21 mouse cellular contexts compared by ENCODE assay signal in genomic region chr6:37936498-37936897, GRCm38 (mm10).
A peak's percentile ranks its signal among the peaks of the same experiment; 100 is the strongest.
DNase-seq lines count a peak whose midpoint lies in the region; ATAC-seq lines count a peak whose summit lies in the region.
"Had no signal": no experiment of that assay in that cellular context is flagged by ENCODE, and none has a peak within 500 bp of the region (broad histone marks: within the 10 kb centered on the region; RNA-seq: fewer than 3 reads in every experiment).

No protein-coding gene starts in this region.

- no peak overlapping the region for H3K4me2 ChIP-seq in neural tube, embryonic 15.5 days
- H3K4me2 ChIP-seq in forebrain, embryonic 14.5 days (ENCODE audit: low read length): no peak overlapping the region
- H3K4me2 ChIP-seq in neural tube, embryonic 12.5 days (replicated peaks): no peak overlapping the region
- H3K4me2 ChIP-seq: embryonic facial prominence, embryonic 12.5 days; heart, embryonic 12.5 days; intestine, embryonic 15.5 days; liver, embryonic 11.5 days had no signal

- peak; percentile 14 for DNase-seq in neural tube, embryonic 10.5 days (ENCODE audit: extremely low spot score, low spot score)
- peak; percentile 14 for DNase-seq in forebrain, embryonic 14.5 days (ENCODE audit: low spot score)
- no peak for DNase-seq in thymus, postnatal 10 days (ENCODE audit: low spot score in 2 of 2)
- DNase-seq in cerebellum, postnatal 25 days: no peak
- no peak for DNase-seq in B cell, adult 2 months
- DNase-seq: cerebellum, postnatal 10 days; heart, postnatal 36 days; lung, adult 2 months; lung, postnatal 4 days; retina, postnatal 1 day; right cerebral cortex, postnatal 4 days; thymus, postnatal 4 days had no signal

- ATAC-seq in neural tube, embryonic 15.5 days (ENCODE audit: low FRiP score): no peak
- peak; percentile 26; the same call in 1 of the 2 replicates for ATAC-seq in forebrain, embryonic 14.5 days
- ATAC-seq in neural tube, embryonic 12.5 days (ENCODE audit: low FRiP score, low read depth): peak; percentile 17; the same call in 1 of the 2 replicates
- ATAC-seq: CD4-positive, CD25-positive, alpha-beta regulatory T cell, adult 4 months; intestine, embryonic 15.5 days had no signal

- no peaks in the 10 kb centered on the region for H3K27me3 ChIP-seq in neural tube, embryonic 15.5 days (replicated peaks)
- H3K27me3 ChIP-seq in forebrain, embryonic 14.5 days (replicated peaks; ENCODE audit: control insufficient read depth, insufficient read depth, low read length): no peaks in the 10 kb centered on the region
- H3K27me3 ChIP-seq in neural tube, embryonic 12.5 days (replicated peaks): no peaks in the 10 kb centered on the region
- H3K27me3 ChIP-seq: embryonic facial prominence, embryonic 12.5 days; heart, embryonic 12.5 days; intestine, embryonic 15.5 days had no signal

- no peaks in the 10 kb centered on the region for H3K4me1 ChIP-seq in neural tube, embryonic 15.5 days
- peaks cover 3% of the 10 kb centered on the region; the same call in 1 of the 2 replicates for H3K4me1 ChIP-seq in brown adipose tissue, adult 24 weeks (ENCODE audit: control insufficient read depth, insufficient read depth, insufficient read length, low read length)
- H3K4me1 ChIP-seq in forebrain, embryonic 14.5 days (ENCODE audit: control insufficient read depth, insufficient read depth, low read length): peaks cover 7% of the 10 kb centered on the region; the same call in 1 of the 2 replicates
- peaks cover 9% of the 10 kb centered on the region; the same call in 1 of the 2 replicates for H3K4me1 ChIP-seq in neural tube, embryonic 12.5 days
- H3K4me1 ChIP-seq: embryonic facial prominence, embryonic 12.5 days; intestine, embryonic 15.5 days; limb, embryonic 10.5 days had no signal

- H3K4me3 ChIP-seq in neural tube, embryonic 15.5 days (replicated peaks): no peak overlapping the region
- H3K4me3 ChIP-seq in brown adipose tissue, adult 24 weeks (ENCODE audit: insufficient read depth, low read depth, low read length): no peak overlapping the region
- no peak overlapping the region for H3K4me3 ChIP-seq in forebrain, embryonic 14.5 days (ENCODE audit: low read depth, low read length)
- H3K4me3 ChIP-seq in neural tube, embryonic 12.5 days: no peak overlapping the region
- H3K4me3 ChIP-seq: embryonic facial prominence, embryonic 12.5 days; heart, embryonic 12.5 days; intestine, embryonic 15.5 days; limb, embryonic 10.5 days had no signal

- H3K9ac ChIP-seq in neural tube, embryonic 15.5 days (replicated peaks): no peak overlapping the region
- H3K9ac ChIP-seq in forebrain, embryonic 14.5 days (ENCODE audit: low read length): no peak overlapping the region; the same call in 1 of the 2 replicates
- H3K9ac ChIP-seq in neural tube, embryonic 12.5 days: no peak overlapping the region
- H3K9ac ChIP-seq: embryonic facial prominence, embryonic 12.5 days; heart, embryonic 12.5 days; intestine, embryonic 15.5 days had no signal

- no peak overlapping the region for H3K27ac ChIP-seq in neural tube, embryonic 15.5 days (replicated peaks)
- H3K27ac ChIP-seq in brown adipose tissue, adult 24 weeks (replicated peaks; ENCODE audit: low read depth, low read length): peak overlapping the region; percentile 16
- no peak overlapping the region for H3K27ac ChIP-seq in forebrain, embryonic 14.5 days (ENCODE audit: low read depth, low read length)
- no peak overlapping the region for H3K27ac ChIP-seq in neural tube, embryonic 12.5 days
- H3K27ac ChIP-seq: embryonic facial prominence, embryonic 12.5 days; intestine, embryonic 15.5 days; limb, embryonic 10.5 days had no signal

- H3K9me3 ChIP-seq in neural tube, embryonic 15.5 days (replicated peaks): no peaks in the 10 kb centered on the region
- no peaks in the 10 kb centered on the region for H3K9me3 ChIP-seq in forebrain, embryonic 14.5 days (replicated peaks; ENCODE audit: control insufficient read depth, low read length)
- H3K9me3 ChIP-seq in neural tube, embryonic 12.5 days: no peaks in the 10 kb centered on the region
- H3K9me3 ChIP-seq: embryonic facial prominence, embryonic 12.5 days; heart, embryonic 12.5 days; intestine, embryonic 15.5 days; limb, embryonic 10.5 days had no signal

- WGBS in neural tube, embryonic 15.5 days: 17% methylated on average over 6 of the region's 6 CpGs
- 9% methylated on average over 6 of the region's 6 CpGs for WGBS in forebrain, embryonic 14.5 days
- WGBS in neural tube, embryonic 12.5 days: 15% methylated on average over 6 of the region's 6 CpGs

- peaks cover 8% of the 10 kb centered on the region for H3K36me3 ChIP-seq in neural tube, embryonic 15.5 days
- peaks cover 19% of the 10 kb centered on the region for H3K36me3 ChIP-seq in forebrain, embryonic 14.5 days (ENCODE audit: control insufficient read depth, insufficient read depth, low read length)
- H3K36me3 ChIP-seq in neural tube, embryonic 12.5 days: peaks cover 15% of the 10 kb centered on the region
- H3K36me3 ChIP-seq: intestine, embryonic 15.5 days had no signal

Comparison
In these comparisons a context has a peak if more than half of its experiments do, and no peak if none do; other contexts are left out.
1. DNase-seq: peak in neural tube, embryonic 10.5 days (single experiment) and forebrain, embryonic 14.5 days (single experiment); none in thymus, postnatal 10 days (0 of 2), cerebellum, postnatal 25 days (0 of 2) and B cell, adult 2 months (0 of 2).